Mouse (Mus musculus) kidney, adult 2 months (tissue): Measurements from ENCODE around the gene Elfn2. TPM values are rescaled to one million over a fixed set of nuclear protein-coding genes. Genes with fewer than 3 reads are reported as not detected.

ENCODE experiments used
- DNase-seq: peaks from one replicate; pipeline ENCODE4 v3.0.0; 2021
- H3K27ac ChIP-seq: fragments of 200-500 bp; 2 replicates; pipeline ENCODE4 v1.5.1; 2012; ENCODE audit warnings: low read depth, low read length, control low read depth, inconsistent platforms; ENCODE audit not compliant: insufficient read depth
- H3K27me3 ChIP-seq: fragments of 200-500 bp; replicated peaks from 2 replicates; pipeline ENCODE4 v1.6.1; 2012; ENCODE audit warnings: mild to moderate bottlenecking, moderate library complexity, low read length, inconsistent platforms; ENCODE audit not compliant: control insufficient read depth, insufficient read depth
- H3K36me3 ChIP-seq: fragments of 200-500 bp; 2 replicates; pipeline ENCODE4 v1.6.1; 2012; ENCODE audit warnings: mild to moderate bottlenecking, moderate library complexity, low read length, inconsistent platforms; ENCODE audit not compliant: control insufficient read depth, insufficient read depth
- H3K4me1 ChIP-seq: fragments of 200-500 bp; 2 replicates; pipeline ENCODE4 v1.6.1; 2011; ENCODE audit warnings: low read length; ENCODE audit not compliant: control insufficient read depth, insufficient read depth
- H3K4me3 ChIP-seq: fragments of 200-500 bp; 2 replicates; pipeline ENCODE4 v1.5.1; 2011; ENCODE audit warnings: mild to moderate bottlenecking, low read depth, low read length, control low read depth; ENCODE audit not compliant: insufficient read depth
- CTCF ChIP-seq: fragments of 200-500 bp; conservative IDR thresholded peaks from 2 replicates; pipeline ENCODE4 v1.5.1; 2011; ENCODE audit warnings: low read depth, mild to moderate bottlenecking, control low read depth, low read length, moderate library complexity, mixed read lengths; ENCODE audit not compliant: insufficient read depth, insufficient read length
- POLR2A ChIP-seq: fragments of 200-500 bp; IDR thresholded peaks from one replicate; pipeline ENCODE4 v1.6.1; 2011; ENCODE audit warnings: low read depth, low read length, control low read depth
- WGBS: fragments of 180-500 bp; shearing (Covaris S2); methylation state at CpG from one replicate; pipeline ENCODE4 v1.1.7; 2018; 5-methylcytosine and 5-hydroxymethylcytosine counted together
- polyA plus RNA-seq: library from polyadenylated mRNA; depleted of rRNA; stranded (reverse); fragments of >200 nt; gene quantifications from 2 replicates; pipeline ENCODE4 v1.2.3, GENCODE M21; 2012

Elfn2 gene
- polyA plus RNA-seq, 1 experiment, result 0.03 TPM

DNA sequence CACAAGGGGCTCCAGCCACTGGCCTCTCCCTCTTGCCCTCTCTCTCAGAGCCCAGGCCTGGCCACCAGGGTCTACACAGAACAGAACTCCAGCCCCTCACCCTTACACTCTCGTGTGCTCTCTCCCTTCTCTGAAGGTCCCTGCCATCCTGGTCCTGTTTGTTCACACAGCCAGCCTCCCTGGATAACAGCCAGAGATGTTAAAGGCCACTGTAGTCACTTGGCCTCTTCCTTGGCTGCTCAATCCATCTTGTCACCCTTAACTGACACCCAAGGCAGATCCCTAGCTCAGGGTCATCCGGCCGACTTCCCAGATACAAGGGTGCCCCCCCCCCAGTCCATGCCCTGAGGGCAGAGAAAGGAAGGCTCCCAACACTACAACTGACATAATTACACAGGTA lies 36.7 kb upstream of the Elfn2 start:
- peak; percentile 67 for DNase-seq
- WGBS, result 40% methylated on average over 3 of the region's 3 CpGs
- Histone ChIP-seq H3K27ac (no peak overlapping the region), H3K4me1 (peaks cover 6% of the 10 kb centered on the region; the same call in 1 of the 2 replicates), H3K4me3 (no peak overlapping the region), H3K36me3 (no peaks in the 10 kb centered on the region), H3K27me3 (no peaks in the 10 kb centered on the region)
- TF ChIP-seq CTCF (no peak), POLR2A (no peak)

GRCm38 (mm10) chr15:78754144-78754543 lies 35.6 kb upstream of the Elfn2 start:
- DNase-seq, result no peak
- TF ChIP-seq CTCF (no peak), POLR2A (no peak)
- no peaks in the 10 kb centered on the region for H3K27me3 ChIP-seq
- no peak overlapping the region for H3K4me3 ChIP-seq
- H3K4me1 ChIP-seq, result peaks cover 6% of the 10 kb centered on the region; the same call in 1 of the 2 replicates
- no peak overlapping the region for H3K27ac ChIP-seq
- 80% methylated on average over 5 of the region's 5 CpGs for WGBS
- no peaks in the 10 kb centered on the region for H3K36me3 ChIP-seq

GRCm38 (mm10) chr15:78752991-78753390 lies 34.4 kb upstream of the Elfn2 start:
- Histone ChIP-seq H3K36me3 (no peaks in the 10 kb centered on the region), H3K4me1 (peaks cover 6% of the 10 kb centered on the region; the same call in 1 of the 2 replicates), H3K4me3 (no peak overlapping the region), H3K27ac (no peak overlapping the region), H3K27me3 (no peaks in the 10 kb centered on the region)
- TF ChIP-seq POLR2A (no peak), CTCF (no peak)
- no peak for DNase-seq

DNA sequence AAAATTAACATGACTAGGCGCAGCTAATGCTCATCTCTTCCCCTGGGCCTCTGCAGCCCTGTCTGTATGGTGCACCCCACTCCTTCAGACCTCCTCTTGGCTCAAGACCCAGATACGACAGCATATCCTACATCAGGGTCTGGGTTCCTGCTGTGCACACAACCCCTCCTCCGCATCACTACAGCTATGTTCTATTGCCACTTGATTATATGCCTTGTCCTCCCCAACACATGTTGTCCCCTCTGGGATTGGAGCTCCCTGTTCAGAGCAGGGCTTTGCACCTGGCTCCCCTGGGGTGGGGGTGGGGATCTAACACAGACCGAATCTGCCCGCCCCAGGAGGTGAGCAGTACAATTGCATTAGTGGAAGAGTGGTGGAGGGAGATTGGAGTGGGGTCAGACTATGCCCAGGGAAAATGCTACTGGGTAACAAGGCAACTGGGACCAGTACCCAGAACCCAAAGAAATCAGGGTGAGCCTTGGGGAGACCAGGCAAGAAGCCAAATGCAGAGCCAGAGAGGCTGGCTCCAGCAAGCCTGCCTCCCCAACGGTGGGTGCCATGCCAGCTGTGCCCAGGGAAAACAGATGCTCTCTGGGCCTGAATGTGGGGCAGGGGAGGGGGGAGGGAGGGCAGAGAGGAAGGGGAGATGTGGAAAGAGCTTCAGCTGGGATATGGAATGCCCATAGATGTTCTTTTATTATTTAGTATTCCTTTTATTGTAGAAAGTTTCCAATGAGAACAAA lies 32.2 kb upstream of the Elfn2 start:
- H3K4me1 ChIP-seq, result no peaks in the 10 kb centered on the region; the same call in 1 of the 2 replicates
- no peak for DNase-seq
- H3K36me3 ChIP-seq, result no peaks in the 10 kb centered on the region
- no peaks in the 10 kb centered on the region for H3K27me3 ChIP-seq
- no peak overlapping the region for H3K27ac ChIP-seq
- no peak overlapping the region for H3K4me3 ChIP-seq
- TF ChIP-seq CTCF (no peak), POLR2A (no peak)
- WGBS, result 64% methylated on average over 6 of the region's 6 CpGs

GRCm38 (mm10) chr15:78749855-78750254 lies 31.3 kb upstream of the Elfn2 start:
- no peaks in the 10 kb centered on the region for H3K36me3 ChIP-seq
- H3K27me3 ChIP-seq, result no peaks in the 10 kb centered on the region
- H3K4me1 ChIP-seq, result no peaks in the 10 kb centered on the region
- no peak for TF ChIP-seq POLR2A
- no peak for TF ChIP-seq CTCF
- no peak overlapping the region for H3K4me3 ChIP-seq
- H3K27ac ChIP-seq, result no peak overlapping the region
- DNase-seq, result peak; percentile 34
- WGBS, result 47% methylated on average over 5 of the region's 5 CpGs

DNA sequence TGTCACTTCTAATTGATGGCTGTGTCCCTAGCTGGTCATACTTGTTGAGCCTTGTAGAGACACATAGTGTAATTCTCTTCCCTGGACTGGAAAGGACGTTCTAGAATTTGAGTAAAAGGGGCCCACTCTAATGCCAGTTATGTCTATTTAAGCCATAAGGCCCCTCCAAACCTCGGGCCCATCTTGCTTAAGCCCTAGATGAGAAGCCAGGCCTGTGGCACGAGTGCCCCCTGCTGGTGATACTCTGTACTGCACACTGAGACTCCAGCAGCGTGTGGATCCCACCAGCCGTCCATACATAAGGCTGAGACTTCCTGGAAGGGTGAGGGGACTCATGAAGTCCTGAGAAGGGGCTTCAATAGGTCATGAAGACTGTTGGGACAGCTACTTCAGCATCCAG lies 25.6 kb upstream of the Elfn2 start:
- Histone ChIP-seq H3K27ac (no peak overlapping the region), H3K27me3 (no peaks in the 10 kb centered on the region), H3K36me3 (no peaks in the 10 kb centered on the region), H3K4me1 (no peaks in the 10 kb centered on the region), H3K4me3 (no peak overlapping the region)
- peak; percentile 66 for DNase-seq
- 5% methylated on average over 5 of the region's 5 CpGs for WGBS
- TF ChIP-seq POLR2A (no peak), CTCF (peak; percentile 86)

DNA sequence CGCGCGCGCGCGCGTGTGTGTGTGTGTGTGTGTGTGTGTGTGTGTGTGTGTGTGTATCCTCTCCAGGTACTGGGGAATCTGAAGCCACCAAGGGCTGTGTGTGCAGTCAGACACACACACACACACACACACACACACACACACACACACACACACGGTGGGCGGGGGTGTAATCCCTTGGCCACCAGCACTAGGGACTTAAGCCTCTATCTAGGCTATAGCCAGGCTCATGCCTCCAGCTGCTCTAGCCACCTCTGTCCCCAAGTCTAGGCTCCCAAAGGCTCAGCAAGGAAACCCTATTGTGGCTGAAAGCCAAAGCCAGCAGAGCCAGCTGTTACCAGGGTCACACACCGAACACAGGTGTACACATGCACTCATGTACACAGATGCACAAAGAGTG lies 24.3 kb upstream of the Elfn2 start:
- WGBS, result 76% methylated on average over 10 of the region's 10 CpGs
- no peaks in the 10 kb centered on the region for H3K4me1 ChIP-seq
- no peak overlapping the region for H3K27ac ChIP-seq
- DNase-seq, result no peak
- no peak overlapping the region for H3K4me3 ChIP-seq
- TF ChIP-seq CTCF, result no peak
- no peaks in the 10 kb centered on the region for H3K36me3 ChIP-seq
- no peaks in the 10 kb centered on the region for H3K27me3 ChIP-seq
